Mouse (Mus musculus): ENCODE measurements at regions not wholly inside any gene's neighbourhood (a gene's known extent, or its start where the extent isn't known, plus 50 kb on each side); places are given as distances from the start of the nearest gene placed in this dataset.

- no peak for ATAC-seq (ENCODE audit: low TSS enrichment)
Observed at GRCm38 (mm10) chr6:98613030-98613429, 270.5 kb upstream of the Gm765 start.

GRCm38 (mm10) chr6:98609133-98609532 is 266.6 kb upstream of the Gm765 start:
- no peak for ATAC-seq (ENCODE audit: low TSS enrichment)

GRCm38 (mm10) chr6:98606680-98607079 is 264.1 kb upstream of the Gm765 start:
- no peak for ATAC-seq (ENCODE audit: low TSS enrichment)

GRCm38 (mm10) chr6:98597612-98598011 is 255.1 kb upstream of the Gm765 start:
- no peak for ATAC-seq (ENCODE audit: low TSS enrichment)

GRCm38 (mm10) chr6:98590989-98591388 is 248.4 kb upstream of the Gm765 start:
- no peak for ATAC-seq (ENCODE audit: low TSS enrichment)

- ATAC-seq (ENCODE audit: low TSS enrichment) = no peak
Observed at GRCm38 (mm10) chr6:98588979-98589378, 246.4 kb upstream of the Gm765 start.

GRCm38 (mm10) chr6:98584541-98584940 is 242.0 kb upstream of the Gm765 start:
- ATAC-seq (ENCODE audit: low TSS enrichment) = no peak

- no peak for ATAC-seq (ENCODE audit: low TSS enrichment)
Observed at GRCm38 (mm10) chr6:98582826-98583225, 240.3 kb upstream of the Gm765 start.

GRCm38 (mm10) chr6:98575227-98575626 is 232.7 kb upstream of the Gm765 start:
- ATAC-seq (ENCODE audit: low TSS enrichment) = no peak

GRCm38 (mm10) chr6:98555702-98556101 is 213.1 kb upstream of the Gm765 start:
- ATAC-seq (ENCODE audit: low TSS enrichment) = no peak

GRCm38 (mm10) chr6:98553922-98554321 is 211.4 kb upstream of the Gm765 start:
- peak; percentile 47; the same call in 1 of the 2 replicates for ATAC-seq (ENCODE audit: low TSS enrichment)

GRCm38 (mm10) chr6:98551781-98552180 is 209.2 kb upstream of the Gm765 start:
- ATAC-seq (ENCODE audit: low TSS enrichment) = peak; percentile 76

GRCm38 (mm10) chr6:98526882-98527440 is 184.4 kb upstream of the Gm765 start:
- no peak; the same call in 1 of the 2 replicates for ATAC-seq (ENCODE audit: low TSS enrichment)

GRCm38 (mm10) chr6:98525286-98525685 is 182.7 kb upstream of the Gm765 start:
- peak; percentile 66; the same call in 1 of the 2 replicates for ATAC-seq (ENCODE audit: low TSS enrichment)

GRCm38 (mm10) chr6:98524659-98525058 is 182.1 kb upstream of the Gm765 start:
- no peak for ATAC-seq (ENCODE audit: low TSS enrichment)

- no peak for ATAC-seq (ENCODE audit: low TSS enrichment)
Observed at GRCm38 (mm10) chr6:98521526-98521925, 179.0 kb upstream of the Gm765 start.

- peak; percentile 24; the same call in 1 of the 2 replicates for ATAC-seq (ENCODE audit: low TSS enrichment)
Observed at GRCm38 (mm10) chr6:98514826-98515225, 172.3 kb upstream of the Gm765 start.

- peak; percentile 89 for ATAC-seq (ENCODE audit: low TSS enrichment)
Observed at GRCm38 (mm10) chr6:98514376-98514775, 171.8 kb upstream of the Gm765 start.

GRCm38 (mm10) chr6:98513217-98513616 is 170.7 kb upstream of the Gm765 start:
- ATAC-seq (ENCODE audit: low TSS enrichment) = peak; percentile 50

GRCm38 (mm10) chr6:98502726-98503125 is 160.2 kb upstream of the Gm765 start:
- ATAC-seq (ENCODE audit: low TSS enrichment) = no peak

- no peak for ATAC-seq (ENCODE audit: low TSS enrichment)
Observed at GRCm38 (mm10) chr6:98499721-98500120, 157.2 kb upstream of the Gm765 start.

- no peak for ATAC-seq (ENCODE audit: low TSS enrichment)
Observed at GRCm38 (mm10) chr6:98486626-98487025, 144.1 kb upstream of the Gm765 start.

GRCm38 (mm10) chr6:98483319-98484123 is 141.0 kb upstream of the Gm765 start:
- no peak for ATAC-seq (ENCODE audit: low TSS enrichment)
